Mouse (Mus musculus) neural tube, embryonic 12.5 days (tissue): ENCODE results near the gene Fry. TPM values are rescaled to one million over a fixed set of nuclear protein-coding genes. Genes with fewer than 3 reads are reported as not detected.

Experiments
- ATAC-seq: fragments of 200-750 bp; cut with Nextera tagmentation; 2 replicates; pipeline ENCODE4 v1.8.0; 2017; ENCODE audit warnings: low read depth, mild to moderate bottlenecking, moderate TSS enrichment, moderate library complexity; ENCODE audit not compliant: low FRiP score
- H3K27ac ChIP-seq: fragments of 300-500 bp; sonication (generic); 2 replicates; pipeline ENCODE4 v1.5.1; 2016
- H3K27me3 ChIP-seq: fragments of 300-500 bp; sonication (generic); replicated peaks from 2 replicates; pipeline ENCODE4 v1.6.1; 2016; ENCODE audit warnings: mild to moderate bottlenecking
- H3K36me3 ChIP-seq: fragments of 300-500 bp; sonication (generic); 2 replicates; pipeline ENCODE4 v1.6.1; 2016; ENCODE audit warnings: mild to moderate bottlenecking
- H3K4me1 ChIP-seq: fragments of 300-500 bp; sonication (generic); 2 replicates; pipeline ENCODE4 v1.6.1; 2016
- H3K4me2 ChIP-seq: fragments of 300-500 bp; sonication (generic); replicated peaks from 2 replicates; pipeline ENCODE4 v1.6.1; 2016; ENCODE audit warnings: mild to moderate bottlenecking
- H3K4me3 ChIP-seq: fragments of 300-500 bp; sonication (generic); 2 replicates; pipeline ENCODE4 v1.5.1; 2016
- H3K9ac ChIP-seq: fragments of 300-500 bp; sonication (generic); 2 replicates; pipeline ENCODE4 v1.6.1; 2016; ENCODE audit warnings: mild to moderate bottlenecking
- H3K9me3 ChIP-seq: fragments of 300-500 bp; sonication (generic); 2 replicates; pipeline ENCODE4 v1.6.1; 2016; ENCODE audit warnings: mild to moderate bottlenecking
- WGBS: fragments of 180-500 bp; shearing (Covaris S2); methylation state at CpG from one replicate; pipeline ENCODE4 v1.1.7; 2016; 5-methylcytosine and 5-hydroxymethylcytosine counted together
- polyA plus RNA-seq: library from polyadenylated mRNA; unstranded; fragments of >200 nt; fragmentation: Nextera tagmentation; extraction: Ambion mirVana; gene quantifications from 2 replicates; pipeline ENCODE4 v1.2.1, GENCODE M21; 2016

Gene Fry
- polyA plus RNA-seq, 1 experiment from 2014 or later = 31.9 TPM

GRCm38 (mm10) chr5:150292186-150292585, 173.7 kb downstream of the Fry start:
- no peaks in the 10 kb centered on the region for H3K9me3 ChIP-seq
- no peak; the same call in 1 of the 2 replicates for ATAC-seq
- no peak overlapping the region for H3K9ac ChIP-seq

GRCm38 (mm10) chr5:150294306-150294705, 175.9 kb downstream of the Fry start:
- H3K27ac ChIP-seq = no peak overlapping the region
- no peak overlapping the region for H3K9ac ChIP-seq
- WGBS = 58% methylated on average over 11 of the region's 11 CpGs
- H3K36me3 ChIP-seq = no peaks in the 10 kb centered on the region
- peaks cover 9% of the 10 kb centered on the region for H3K4me1 ChIP-seq
- H3K4me3 ChIP-seq = no peak overlapping the region
- ATAC-seq = no peak
- H3K9me3 ChIP-seq = no peaks in the 10 kb centered on the region
- no peaks in the 10 kb centered on the region for H3K27me3 ChIP-seq
- H3K4me2 ChIP-seq = no peak overlapping the region

More at GRCm38 (mm10) chr5:150292186-150292585, 173.7 kb downstream of the Fry start:
- Histone ChIP-seq H3K27me3 (no peaks in the 10 kb centered on the region), H3K4me2 (no peak overlapping the region), H3K27ac (no peak overlapping the region), H3K36me3 (no peaks in the 10 kb centered on the region), H3K4me1 (peaks cover 9% of the 10 kb centered on the region), H3K4me3 (no peak overlapping the region)
- 31% methylated on average over 3 of the region's 3 CpGs for WGBS

GRCm38 (mm10) chr5:150295096-150295495, 176.7 kb downstream of the Fry start:
- no peak for ATAC-seq
- Histone ChIP-seq H3K4me1 (peaks cover 9% of the 10 kb centered on the region), H3K4me3 (no peak overlapping the region), H3K36me3 (no peaks in the 10 kb centered on the region), H3K27me3 (no peaks in the 10 kb centered on the region), H3K4me2 (no peak overlapping the region), H3K27ac (no peak overlapping the region), H3K9me3 (no peaks in the 10 kb centered on the region), H3K9ac (no peak overlapping the region)
- 85% methylated on average over 11 of the region's 11 CpGs for WGBS

GRCm38 (mm10) chr5:150298969-150299368, 180.5 kb downstream of the Fry start:
- no peak for ATAC-seq

GRCm38 (mm10) chr5:150302123-150302522, 183.7 kb downstream of the Fry start:
- Histone ChIP-seq H3K27me3 (no peaks in the 10 kb centered on the region), H3K4me2 (no peak overlapping the region), H3K36me3 (no peaks in the 10 kb centered on the region), H3K9me3 (no peaks in the 10 kb centered on the region), H3K27ac (no peak overlapping the region), H3K9ac (no peak overlapping the region), H3K4me1 (no peaks in the 10 kb centered on the region), H3K4me3 (no peak overlapping the region)
- WGBS = 81% methylated on average over 2 of the region's 2 CpGs
- ATAC-seq = no peak

More at GRCm38 (mm10) chr5:150298969-150299368, 180.5 kb downstream of the Fry start:
- no peak overlapping the region for H3K27ac ChIP-seq
- no peaks in the 10 kb centered on the region for H3K36me3 ChIP-seq
- no peak overlapping the region for H3K4me2 ChIP-seq
- no peak overlapping the region for H3K9ac ChIP-seq
- H3K27me3 ChIP-seq = no peaks in the 10 kb centered on the region
- H3K9me3 ChIP-seq = no peaks in the 10 kb centered on the region
- H3K4me1 ChIP-seq = no peaks in the 10 kb centered on the region
- H3K4me3 ChIP-seq = no peak overlapping the region
- WGBS = 46% methylated on average over 6 of the region's 6 CpGs

GRCm38 (mm10) chr5:150302996-150303395, 184.6 kb downstream of the Fry start:
- H3K4me3 ChIP-seq = no peak overlapping the region
- no peak for ATAC-seq
- no peaks in the 10 kb centered on the region for H3K27me3 ChIP-seq
- no peak overlapping the region for H3K9ac ChIP-seq
- no peak overlapping the region for H3K4me2 ChIP-seq
- WGBS = 83% methylated on average over 5 of the region's 5 CpGs
- H3K9me3 ChIP-seq = no peaks in the 10 kb centered on the region
- no peaks in the 10 kb centered on the region for H3K36me3 ChIP-seq
- no peak overlapping the region for H3K27ac ChIP-seq
- H3K4me1 ChIP-seq = no peaks in the 10 kb centered on the region

- 93% methylated on average over 5 of the region's 5 CpGs for WGBS
- Histone ChIP-seq H3K4me3 (no peak overlapping the region), H3K36me3 (peaks cover 4% of the 10 kb centered on the region; the same call in 1 of the 2 replicates), H3K9ac (no peak overlapping the region), H3K9me3 (no peaks in the 10 kb centered on the region), H3K27me3 (no peaks in the 10 kb centered on the region), H3K27ac (no peak overlapping the region), H3K4me2 (no peak overlapping the region), H3K4me1 (no peaks in the 10 kb centered on the region)
- ATAC-seq = no peak
These were observed 188.1 kb downstream of the Fry start for GRCm38 (mm10) chr5:150306497-150306896.

- Histone ChIP-seq H3K4me3 (no peak overlapping the region), H3K4me2 (no peak overlapping the region), H3K9ac (no peak overlapping the region), H3K36me3 (peaks cover 4% of the 10 kb centered on the region; the same call in 1 of the 2 replicates), H3K4me1 (no peaks in the 10 kb centered on the region), H3K9me3 (no peaks in the 10 kb centered on the region), H3K27ac (no peak overlapping the region), H3K27me3 (no peaks in the 10 kb centered on the region)
- ATAC-seq = no peak
- 73% methylated on average over 2 of the region's 2 CpGs for WGBS
These were observed 194.8 kb downstream of the Fry start for GRCm38 (mm10) chr5:150313229-150313628.

- no peak overlapping the region for H3K4me2 ChIP-seq
These were observed 196.1 kb downstream of the Fry start for GRCm38 (mm10) chr5:150314582-150314981.

GRCm38 (mm10) chr5:150325411-150325810, 207.0 kb downstream of the Fry start:
- Histone ChIP-seq H3K4me3 (no peak overlapping the region), H3K4me2 (no peak overlapping the region), H3K27me3 (no peaks in the 10 kb centered on the region), H3K9me3 (no peaks in the 10 kb centered on the region), H3K27ac (no peak overlapping the region), H3K4me1 (peaks cover 6% of the 10 kb centered on the region; the same call in 1 of the 2 replicates), H3K9ac (no peak overlapping the region), H3K36me3 (no peaks in the 10 kb centered on the region)
- WGBS = 64% methylated on average over 5 of the region's 5 CpGs
- ATAC-seq = no peak

More at GRCm38 (mm10) chr5:150314582-150314981, 196.1 kb downstream of the Fry start:
- 93% methylated on average over 6 of the region's 6 CpGs for WGBS
- Histone ChIP-seq H3K27ac (no peak overlapping the region), H3K4me1 (no peaks in the 10 kb centered on the region), H3K9ac (no peak overlapping the region), H3K4me3 (no peak overlapping the region), H3K27me3 (no peaks in the 10 kb centered on the region), H3K36me3 (peaks cover 4% of the 10 kb centered on the region; the same call in 1 of the 2 replicates), H3K9me3 (no peaks in the 10 kb centered on the region)
- no peak for ATAC-seq

GRCm38 (mm10) chr5:150328686-150329085, 210.2 kb downstream of the Fry start:
- no peak for ATAC-seq
- H3K4me3 ChIP-seq = no peak overlapping the region
- H3K27me3 ChIP-seq = no peaks in the 10 kb centered on the region
- 91% methylated on average over 6 of the region's 6 CpGs for WGBS
- H3K36me3 ChIP-seq = no peaks in the 10 kb centered on the region
- peaks cover 6% of the 10 kb centered on the region; the same call in 1 of the 2 replicates for H3K4me1 ChIP-seq
- H3K27ac ChIP-seq = no peak overlapping the region
- H3K9ac ChIP-seq = no peak overlapping the region
- no peak overlapping the region for H3K4me2 ChIP-seq
- H3K9me3 ChIP-seq = no peaks in the 10 kb centered on the region

- WGBS = 87% methylated on average over 2 of the region's 2 CpGs
- H3K9me3 ChIP-seq = no peaks in the 10 kb centered on the region
- H3K36me3 ChIP-seq = no peaks in the 10 kb centered on the region
- no peak overlapping the region for H3K27ac ChIP-seq
- no peak for ATAC-seq
- H3K4me3 ChIP-seq = no peak overlapping the region
- H3K4me2 ChIP-seq = no peak overlapping the region
- H3K27me3 ChIP-seq = no peaks in the 10 kb centered on the region
- H3K4me1 ChIP-seq = no peaks in the 10 kb centered on the region
- H3K9ac ChIP-seq = no peak overlapping the region
These were observed 213.4 kb downstream of the Fry start for GRCm38 (mm10) chr5:150331821-150332220.

GRCm38 (mm10) chr5:150332810-150333209, 214.4 kb downstream of the Fry start:
- WGBS = 76% methylated on average over 5 of the region's 5 CpGs
- no peaks in the 10 kb centered on the region for H3K36me3 ChIP-seq
- ATAC-seq = no peak
- H3K27me3 ChIP-seq = no peaks in the 10 kb centered on the region
- no peak overlapping the region for H3K4me3 ChIP-seq
- no peak overlapping the region for H3K4me2 ChIP-seq
- H3K9ac ChIP-seq = no peak overlapping the region
- H3K4me1 ChIP-seq = no peaks in the 10 kb centered on the region
- no peaks in the 10 kb centered on the region for H3K9me3 ChIP-seq
- no peak overlapping the region for H3K27ac ChIP-seq
